Mouse (Mus musculus) liver, postnatal 0 days (tissue): ENCODE measurements at regions not wholly inside any gene's neighbourhood (a gene's known extent, or its start where the extent isn't known, plus 50 kb on each side); places are given as distances from the start of the nearest gene placed in this dataset.

Experiments
- CTCF ChIP-seq: sonication (generic); IDR thresholded peaks from 2 replicates; pipeline ENCODE4 v1.5.1; 2016; ENCODE audit warnings: antibody characterized with exemption, low read depth
- EP300 ChIP-seq: IDR thresholded peaks from 2 replicates; pipeline ENCODE4 v1.6.1; 2016; ENCODE audit warnings: antibody characterized with exemption, low read depth, mild to moderate bottlenecking

DNA sequence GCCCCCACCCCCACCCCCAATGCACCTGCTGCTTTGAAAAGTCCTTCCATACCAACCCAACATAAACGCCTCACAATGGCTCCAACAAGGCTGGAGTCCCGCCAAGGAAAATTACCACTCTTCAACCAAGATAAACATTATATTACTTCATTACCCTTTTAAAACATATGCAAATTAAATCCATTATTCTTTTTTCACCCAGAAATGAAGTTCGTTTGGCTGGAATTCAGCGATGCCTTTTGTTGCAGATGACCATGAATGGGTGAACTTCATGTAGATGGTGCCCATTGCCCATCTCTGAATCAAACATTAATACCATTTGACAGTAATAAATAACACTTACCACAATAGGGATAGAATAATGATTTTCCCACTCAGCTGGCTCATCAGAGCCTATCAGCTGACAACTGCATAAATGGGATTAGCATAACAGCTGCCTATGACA is 188.1 kb upstream of the Tox3 start:
- TF ChIP-seq CTCF, result no peak
- no peak for TF ChIP-seq EP300
